Comparison of ENCODE assay signal across 7 mouse cellular contexts in the genomic region with DNA sequence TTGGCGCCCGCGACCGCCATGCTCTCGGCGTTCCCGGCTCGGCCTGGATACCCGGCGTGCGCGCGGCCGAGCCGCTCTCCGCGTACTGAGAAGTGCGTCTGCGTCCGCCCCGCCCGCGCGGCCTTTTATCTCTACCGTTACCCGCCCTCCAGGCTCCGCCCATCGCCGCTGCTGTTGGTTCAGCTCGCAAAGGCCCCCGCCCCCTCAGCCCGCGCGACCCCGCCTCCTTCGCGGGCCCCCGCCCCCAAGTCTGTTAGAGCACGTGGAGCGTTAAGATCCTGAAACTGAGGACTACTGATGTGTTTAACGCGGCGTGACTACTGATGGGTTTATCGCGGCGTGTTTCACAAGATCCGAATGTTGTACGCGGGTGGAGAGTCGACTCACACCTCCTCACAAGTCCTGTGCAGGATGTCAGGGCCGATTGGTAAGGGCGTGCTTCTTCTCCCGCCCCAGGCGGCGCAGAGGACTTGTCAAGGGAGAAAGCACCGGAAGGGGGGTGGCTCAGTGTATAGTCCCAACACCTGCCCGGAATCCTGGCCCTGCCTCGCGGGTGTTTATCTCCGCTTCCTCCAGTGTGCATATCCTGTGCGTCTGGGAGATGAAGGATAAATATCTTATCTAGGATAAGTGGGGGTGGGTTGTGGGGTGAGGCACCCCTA. TPM values are rescaled to one million over a fixed set of nuclear protein-coding genes. Genes with fewer than 3 reads are reported as not detected.
DNase-seq lines count a peak whose midpoint lies in the region; ATAC-seq lines count a peak whose summit lies in the region.

Gene Slc7a5 (minus strand): TSS at position 108 of the 662 bp plus-strand sequence.

- ATAC-seq in intestine, embryonic 16.5 days, result peak; percentile 92
- ATAC-seq in midbrain, embryonic 11.5 days (ENCODE audit: low FRiP score), result peak; percentile 91

- H3K4me2 ChIP-seq in intestine, embryonic 16.5 days (ENCODE audit: low read depth, low read length), result peak within 1 kb of the TSS; percentile 99
- H3K4me2 ChIP-seq in midbrain, embryonic 11.5 days, result peak within 1 kb of the TSS; percentile 99

- H3K9ac ChIP-seq in intestine, embryonic 16.5 days (ENCODE audit: low read depth, low read length), result peak within 1 kb of the TSS; percentile 74
- peak within 1 kb of the TSS; percentile 71 for H3K9ac ChIP-seq in midbrain, embryonic 11.5 days (ENCODE audit: low read length)

- H3K36me3 ChIP-seq in intestine, embryonic 16.5 days (ENCODE audit: control insufficient read depth, insufficient read depth, low read length), result no peaks in the 10 kb centered on the region
- H3K36me3 ChIP-seq in midbrain, embryonic 11.5 days (ENCODE audit: control insufficient read depth, insufficient read depth, low read length), result no peaks in the 10 kb centered on the region

- DNase-seq in adrenal gland, adult 2 months, result peak; percentile 98
- DNase-seq in embryo, embryonic 11.5 days (ENCODE audit: low read depth, low spot score), result peak; percentile 93
- DNase-seq in gastrocnemius, postnatal 4 days (ENCODE audit: low spot score in 2 of 2), result peak; percentile 95 to 99
- peak; percentile 93 to 94 for DNase-seq in left cerebral cortex, postnatal 36 days (ENCODE audit: low spot score in 2 of 2)
- peak; percentile 99 for DNase-seq in midbrain, embryonic 11.5 days (ENCODE audit: low spot score, missing footprints)
- peak; percentile 90 for DNase-seq in skeletal muscle tissue, adult 2 months (ENCODE audit: low read depth, low spot score)

- peak within 1 kb of the TSS; percentile 82 for H3K4me3 ChIP-seq in intestine, embryonic 16.5 days (ENCODE audit: low read length)
- peak within 1 kb of the TSS; percentile 75 for H3K4me3 ChIP-seq in midbrain, embryonic 11.5 days (ENCODE audit: low read depth, low read length)

- peaks cover 25% of the 10 kb centered on the region for H3K4me1 ChIP-seq in intestine, embryonic 16.5 days (ENCODE audit: control insufficient read depth, insufficient read depth, low read length)
- peaks cover 17% of the 10 kb centered on the region for H3K4me1 ChIP-seq in midbrain, embryonic 11.5 days (ENCODE audit: control insufficient read depth, insufficient read depth, low read length)

- intact Hi-C loops in left cerebral cortex, postnatal 36 days (cut with DNase I), result loop anchor here (2.0 to 10.0 kb wide), 3 partner anchors 33 to 303 kb away; no protein-coding TSS in a partner anchor

- H3K9me3 ChIP-seq in intestine, embryonic 16.5 days (ENCODE audit: control insufficient read depth, low read length), result no peaks in the 10 kb centered on the region
- H3K9me3 ChIP-seq in midbrain, embryonic 11.5 days (ENCODE audit: control insufficient read depth, low read length), result no peaks in the 10 kb centered on the region

- WGBS in intestine, embryonic 16.5 days, result under 1% methylated on average over 61 of the region's 61 CpGs
- WGBS in midbrain, embryonic 11.5 days, result under 1% methylated on average over 57 of the region's 61 CpGs

- no peak within 1 kb of the TSS for H3K27ac ChIP-seq in intestine, embryonic 16.5 days (ENCODE audit: low read length)
- H3K27ac ChIP-seq in midbrain, embryonic 11.5 days (ENCODE audit: low read depth, low read length), result no peak within 1 kb of the TSS; the same call in 1 of the 2 replicates

- no peaks in the 10 kb centered on the region for H3K27me3 ChIP-seq in intestine, embryonic 16.5 days (replicated peaks; ENCODE audit: control insufficient read depth, insufficient read depth, low read length)
- peaks cover 3% of the 10 kb centered on the region; the same call in 1 of the 2 replicates for H3K27me3 ChIP-seq in midbrain, embryonic 11.5 days (ENCODE audit: control insufficient read depth, insufficient read depth, low read length)

RNA-seq across cellular contexts. Expression of gene Slc7a5, which starts in this region (rescaled TPM):
- total RNA-seq in adrenal gland, adult 2 months (2021), result 10 to 100 TPM; 38.9 to 46.4 TPM
- polyA plus RNA-seq in adrenal gland, adult 2 months (2012; rRNA removed), result 93.9 and 97.5 TPM in 2 replicates
- total RNA-seq in gastrocnemius, postnatal 4 days (2021), result 10 to 100 TPM; 21.9 to 22.4 TPM
- 11.6 and 12.5 TPM in 2 replicates for polyA plus RNA-seq in intestine, embryonic 16.5 days (2015; fragmentation: Nextera tagmentation; extraction: Ambion mirVana)
- total RNA-seq in left cerebral cortex, postnatal 36 days (2021), result 10 to 100 TPM; 61.9 to 73.8 TPM
- 34.9 and 36.5 TPM in 2 replicates for polyA plus RNA-seq in midbrain, embryonic 11.5 days (2014; fragmentation: Nextera tagmentation; extraction: Ambion mirVana)
